Mouse (Mus musculus) lung, embryonic 14.5 days (tissue): ENCODE measurements around the gene Anapc11. TPM values are rescaled to one million over a fixed set of nuclear protein-coding genes. Genes with fewer than 3 reads are reported as not detected.

Source experiments
- ATAC-seq: fragments of 200-750 bp; cut with Nextera tagmentation; 2 replicates; pipeline ENCODE4 v1.8.0; 2017; ENCODE audit warnings: mild to moderate bottlenecking, moderate TSS enrichment, moderate library complexity; ENCODE audit not compliant: insufficient read depth
- DNase-seq: peaks from one replicate; pipeline ENCODE4 v3.0.0-alpha.2; 2015
- H3K27ac ChIP-seq: fragments of 300-500 bp; sonication (generic); 2 replicates; pipeline ENCODE4 v1.5.1; 2014; ENCODE audit warnings: low read depth, mild to moderate bottlenecking, moderate library complexity
- H3K27me3 ChIP-seq: fragments of 300-500 bp; sonication (generic); 2 replicates; pipeline ENCODE4 v1.6.1; 2014; ENCODE audit warnings: low read length, control low read depth; ENCODE audit not compliant: insufficient read depth
- H3K36me3 ChIP-seq: fragments of 300-500 bp; sonication (generic); 2 replicates; pipeline ENCODE4 v1.6.1; 2014; ENCODE audit warnings: control low read depth; ENCODE audit not compliant: insufficient read depth
- H3K4me1 ChIP-seq: fragments of 300-500 bp; sonication (generic); 2 replicates; pipeline ENCODE4 v1.6.1; 2014; ENCODE audit warnings: antibody characterized with exemption, control low read depth; ENCODE audit not compliant: insufficient read depth
- H3K4me2 ChIP-seq: fragments of 300-500 bp; sonication (generic); 2 replicates; pipeline ENCODE4 v1.6.1; 2014; ENCODE audit warnings: mild to moderate bottlenecking
- H3K4me3 ChIP-seq: fragments of 300-500 bp; sonication (generic); 2 replicates; pipeline ENCODE4 v1.5.1; 2014; ENCODE audit warnings: low read depth, low read length
- H3K9ac ChIP-seq: fragments of 300-500 bp; sonication (generic); 2 replicates; pipeline ENCODE4 v1.6.1; 2014
- H3K9me3 ChIP-seq: fragments of 300-500 bp; sonication (generic); 2 replicates; pipeline ENCODE4 v1.6.1; 2016; ENCODE audit warnings: low read depth, low read length, control low read depth
- CTCF ChIP-seq: IDR thresholded peaks from 2 replicates; pipeline ENCODE4 v1.5.1; 2016; ENCODE audit warnings: antibody characterized with exemption, low read depth
- WGBS: fragments of 180-500 bp; shearing (Covaris S2); extraction: QIAGEN DNeasy Blood & Tissue Kit; methylation state at CpG from one replicate; pipeline ENCODE4 v1.1.7; 2014; 5-methylcytosine and 5-hydroxymethylcytosine counted together
- polyA plus RNA-seq: library from polyadenylated mRNA; unstranded; fragments of >200 nt; fragmentation: Nextera tagmentation; extraction: Ambion mirVana; gene quantifications from 2 replicates; pipeline ENCODE4 v1.2.1, GENCODE M21; 2014

Gene Anapc11
- polyA plus RNA-seq, 1 experiment from 2014 or later = 237 TPM

- peaks cover 68% of the 10 kb centered on the region for H3K36me3 ChIP-seq
- H3K9ac ChIP-seq = no peak overlapping the region
Observed at GRCm38 (mm10) chr11:120606764-120607163, 8.5 kb downstream of the Anapc11 start.

GRCm38 (mm10) chr11:120608241-120609034 is 10.2 kb downstream of the Anapc11 start, which contains the start of gene Npb:
Gene Npb (plus strand): TSS chr11:120608477.
- Histone ChIP-seq H3K9ac (peak within 1 kb of the TSS; percentile 54), H3K36me3 (peaks cover 68% of the 10 kb centered on the region), H3K9me3 (no peaks in the 10 kb centered on the region), H3K4me1 (peaks cover 11% of the 10 kb centered on the region; the same call in 1 of the 2 replicates), H3K4me2 (peak within 1 kb of the TSS; percentile 73), H3K27me3 (no peaks in the 10 kb centered on the region), H3K4me3 (peak within 1 kb of the TSS; percentile 32), H3K27ac (no peak within 1 kb of the TSS)
- DNase-seq (peak; percentile 18), ATAC-seq (peak; percentile 19; the same call in 1 of the 2 replicates)
- TF ChIP-seq CTCF = no peak
- WGBS = 4% methylated on average over 45 of the region's 45 CpGs

More at GRCm38 (mm10) chr11:120606764-120607163, 8.5 kb downstream of the Anapc11 start:
- ATAC-seq (no peak), DNase-seq (no peak)
- Histone ChIP-seq H3K4me3 (no peak overlapping the region), H3K4me1 (peaks cover 11% of the 10 kb centered on the region; the same call in 1 of the 2 replicates), H3K27ac (no peak overlapping the region), H3K27me3 (no peaks in the 10 kb centered on the region), H3K9me3 (no peaks in the 10 kb centered on the region), H3K4me2 (no peak overlapping the region)
- WGBS = 63% methylated on average over 4 of the region's 4 CpGs
- TF ChIP-seq CTCF = no peak

- 42% methylated on average over 8 of the region's 8 CpGs for WGBS
Observed at GRCm38 (mm10) chr11:120609250-120609649, 11.0 kb downstream of the Anapc11 start.

GRCm38 (mm10) chr11:120610477-120611046 is 12.3 kb downstream of the Anapc11 start:
- no peaks in the 10 kb centered on the region for H3K9me3 ChIP-seq
- H3K4me2 ChIP-seq = no peak overlapping the region
- no peak overlapping the region for H3K9ac ChIP-seq
- no peak overlapping the region for H3K4me3 ChIP-seq
- H3K27me3 ChIP-seq = no peaks in the 10 kb centered on the region
- ATAC-seq (no peak), DNase-seq (no peak)
- H3K36me3 ChIP-seq = peaks cover 66% of the 10 kb centered on the region
- peaks cover 11% of the 10 kb centered on the region; the same call in 1 of the 2 replicates for H3K4me1 ChIP-seq
- TF ChIP-seq CTCF = no peak
- WGBS = 85% methylated on average over 9 of the region's 9 CpGs
- H3K27ac ChIP-seq = no peak overlapping the region

More at GRCm38 (mm10) chr11:120609250-120609649, 11.0 kb downstream of the Anapc11 start:
- DNase-seq (no peak), ATAC-seq (no peak)
- H3K27me3 ChIP-seq = no peaks in the 10 kb centered on the region
- H3K4me2 ChIP-seq = no peak overlapping the region
- H3K27ac ChIP-seq = no peak overlapping the region
- TF ChIP-seq CTCF = no peak
- peaks cover 68% of the 10 kb centered on the region for H3K36me3 ChIP-seq
- H3K9ac ChIP-seq = no peak overlapping the region
- no peaks in the 10 kb centered on the region for H3K9me3 ChIP-seq
- H3K4me1 ChIP-seq = peaks cover 11% of the 10 kb centered on the region; the same call in 1 of the 2 replicates
- no peak overlapping the region for H3K4me3 ChIP-seq

GRCm38 (mm10) chr11:120612763-120613162 is 14.5 kb downstream of the Anapc11 start:
- Histone ChIP-seq H3K9me3 (no peaks in the 10 kb centered on the region), H3K4me1 (peaks cover 13% of the 10 kb centered on the region), H3K4me3 (no peak overlapping the region), H3K27ac (no peak overlapping the region), H3K27me3 (no peaks in the 10 kb centered on the region), H3K4me2 (no peak overlapping the region), H3K9ac (no peak overlapping the region), H3K36me3 (peaks cover 61% of the 10 kb centered on the region)
- TF ChIP-seq CTCF = peak; percentile 90
- ATAC-seq (no peak; the same call in 1 of the 2 replicates), DNase-seq (peak; percentile 83)
- 32% methylated on average over 6 of the region's 6 CpGs for WGBS

GRCm38 (mm10) chr11:120613481-120613972 is 15.3 kb downstream of the Anapc11 start:
- Histone ChIP-seq H3K27me3 (no peaks in the 10 kb centered on the region), H3K4me1 (peaks cover 8% of the 10 kb centered on the region), H3K9ac (no peak overlapping the region), H3K4me3 (no peak overlapping the region), H3K36me3 (peaks cover 66% of the 10 kb centered on the region), H3K4me2 (no peak overlapping the region), H3K9me3 (no peaks in the 10 kb centered on the region), H3K27ac (no peak overlapping the region)
- ATAC-seq (no peak), DNase-seq (no peak)
- TF ChIP-seq CTCF = no peak
- 85% methylated on average over 10 of the region's 10 CpGs for WGBS

GRCm38 (mm10) chr11:120613976-120614375 is 15.8 kb downstream of the Anapc11 start:
- Histone ChIP-seq H3K9ac (no peak overlapping the region), H3K27me3 (no peaks in the 10 kb centered on the region), H3K9me3 (no peaks in the 10 kb centered on the region), H3K27ac (no peak overlapping the region), H3K4me2 (no peak overlapping the region), H3K4me1 (peaks cover 4% of the 10 kb centered on the region; the same call in 1 of the 2 replicates), H3K4me3 (no peak overlapping the region), H3K36me3 (peaks cover 71% of the 10 kb centered on the region)
- ATAC-seq (no peak), DNase-seq (no peak)
- TF ChIP-seq CTCF = no peak
- WGBS = 88% methylated on average over 8 of the region's 8 CpGs
